Mouse (Mus musculus): ENCODE data around the gene Mmab. TPM values are rescaled to one million over a fixed set of nuclear protein-coding genes. Genes with fewer than 3 reads are reported as not detected.

The Mmab gene
- 10 to 100 TPM in 1 of 2 experiments, 1 to 10 TPM in 1; 8.5 to 11.3 TPM for total RNA-seq (2023)

DNA sequence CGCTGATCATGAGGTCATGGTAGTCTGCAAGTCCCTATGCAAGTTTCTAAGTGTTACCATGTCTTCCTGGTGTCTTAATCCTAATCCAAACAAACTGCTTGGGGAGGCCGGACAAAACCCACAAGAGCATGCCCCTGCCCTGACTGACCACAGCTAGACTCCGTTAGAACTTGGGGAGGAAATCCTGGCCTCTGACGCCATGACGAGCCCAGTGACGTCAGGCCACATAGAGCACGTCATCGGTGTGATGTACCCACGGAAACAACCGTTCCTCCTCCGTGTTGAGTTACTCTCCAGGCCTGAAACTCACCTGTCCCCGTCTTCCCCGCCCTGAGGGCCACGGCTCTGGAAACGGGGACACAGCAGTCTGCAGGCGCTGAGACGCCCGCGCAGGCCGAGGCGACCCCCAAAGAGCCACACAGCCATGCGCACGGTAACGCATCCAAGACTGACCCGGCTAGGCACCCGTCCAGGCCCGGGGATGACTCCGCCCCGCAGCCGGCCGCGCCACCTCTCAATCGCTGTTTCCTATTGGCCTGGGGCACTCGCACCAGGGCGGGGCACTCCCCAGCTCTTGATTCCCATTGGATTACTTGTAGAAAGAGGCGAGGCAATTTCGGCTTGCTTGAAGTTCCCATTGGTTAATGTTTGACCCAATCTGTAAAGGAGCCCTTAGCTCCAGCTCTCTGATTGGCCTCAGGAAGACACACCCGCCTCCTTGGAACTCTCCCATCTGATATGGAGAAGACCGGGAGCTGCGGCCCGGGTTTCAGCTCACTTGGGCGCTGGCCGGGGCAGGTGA lies at the start of gene Mmab, which contains the start of gene Mvk:
Mmab (minus strand) TSS at position 495 of the 802 bp plus-strand sequence.
Mvk (plus strand) TSS at position 704 of the 802 bp plus-strand sequence.

Other genes starting within 250 kb of the Mmab start
- not detected for gene Foxn4, start 170.3 kb downstream of the Mmab start, total RNA-seq (2023)
- gene Myo1h, start 154.9 kb downstream of the Mmab start, total RNA-seq (2023): 10 to 100 TPM; 30.3 to 31.1 TPM
- 10 to 100 TPM; 76.2 to 76.3 TPM for gene Kctd10, start 63.6 kb downstream of the Mmab start, total RNA-seq (2023)
- gene Ube3b, start 63.5 kb downstream of the Mmab start, total RNA-seq (2023): 10 to 100 TPM; 53.3 to 57.7 TPM
- gene Mvk, start 209 bp upstream of the Mmab start, total RNA-seq (2023): 10 to 100 TPM; 10.8 to 11.0 TPM
- gene Fam222a, start 124.0 kb upstream of the Mmab start, total RNA-seq (2023): 1 to 10 TPM; 8.9 to 9.2 TPM
- under 1 TPM in 1 of 2 experiments, not detected in 1; 0.29 TPM for gene Trpv4, start 214.4 kb upstream of the Mmab start, total RNA-seq (2023)
- 10 to 100 TPM; 56.9 to 58.5 TPM for gene Gltp, start 246.9 kb upstream of the Mmab start, total RNA-seq (2023)

Measured in B cell, adult 67 days (primary cell).